Mouse (Mus musculus): Measurements from ENCODE around the gene Msrb3.
"Not testable (repeated sequence)": the region's sequence is repeated elsewhere in the genome, so short reads cannot be mapped to it uniquely, and the experiment has no call there.

Gene Msrb3

DNA sequence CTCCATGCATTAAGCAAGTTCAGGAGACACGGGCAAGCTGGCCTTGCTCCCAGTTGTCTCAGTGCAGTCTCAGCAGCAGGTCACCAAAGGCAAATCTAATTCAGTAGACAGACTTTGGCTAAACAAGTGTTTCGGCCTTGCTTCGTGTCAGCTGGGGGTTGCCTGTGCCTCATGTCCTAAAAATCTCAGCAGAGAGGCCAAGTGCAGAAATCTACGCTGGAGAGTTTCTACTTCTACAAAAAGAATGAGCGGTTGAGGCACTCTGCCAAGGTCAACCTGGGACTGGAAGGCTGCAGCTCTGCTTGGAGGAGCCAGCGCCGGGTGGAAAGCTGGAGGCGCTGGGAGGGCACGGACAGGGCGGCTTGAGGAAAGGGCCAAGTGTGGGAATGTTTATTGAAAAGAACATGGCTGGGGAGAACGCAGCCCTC, 147.6 kb downstream of the Msrb3 start:
- DNase-seq (ENCODE audit: low read depth, low spot score) = no peak

DNA sequence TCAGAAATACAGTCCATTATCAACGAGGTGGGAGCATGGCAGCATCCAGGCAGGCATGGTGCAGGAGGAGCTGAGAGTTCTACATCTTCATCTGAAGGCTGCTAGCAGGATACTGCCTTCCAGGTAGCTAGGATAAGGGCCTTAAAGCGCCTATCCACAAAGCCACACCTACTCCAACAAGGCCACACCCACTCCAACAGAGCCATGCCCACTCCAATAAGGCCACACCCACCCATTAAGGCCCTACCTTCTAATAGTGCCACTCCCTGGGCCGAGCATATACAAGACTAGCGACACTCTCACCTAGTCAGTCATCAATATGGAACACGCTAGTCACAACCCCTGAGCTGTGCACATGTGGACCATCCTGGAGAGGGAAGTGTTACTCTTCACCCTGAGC, 149.3 kb downstream of the Msrb3 start:
- not testable (repeated sequence) for DNase-seq (ENCODE audit: low read depth, low spot score)

- no peak for DNase-seq (ENCODE audit: low read depth, low spot score)
Measured at GRCm38 (mm10) chr10:120748156-120748555, 150.7 kb downstream of the Msrb3 start.

DNA sequence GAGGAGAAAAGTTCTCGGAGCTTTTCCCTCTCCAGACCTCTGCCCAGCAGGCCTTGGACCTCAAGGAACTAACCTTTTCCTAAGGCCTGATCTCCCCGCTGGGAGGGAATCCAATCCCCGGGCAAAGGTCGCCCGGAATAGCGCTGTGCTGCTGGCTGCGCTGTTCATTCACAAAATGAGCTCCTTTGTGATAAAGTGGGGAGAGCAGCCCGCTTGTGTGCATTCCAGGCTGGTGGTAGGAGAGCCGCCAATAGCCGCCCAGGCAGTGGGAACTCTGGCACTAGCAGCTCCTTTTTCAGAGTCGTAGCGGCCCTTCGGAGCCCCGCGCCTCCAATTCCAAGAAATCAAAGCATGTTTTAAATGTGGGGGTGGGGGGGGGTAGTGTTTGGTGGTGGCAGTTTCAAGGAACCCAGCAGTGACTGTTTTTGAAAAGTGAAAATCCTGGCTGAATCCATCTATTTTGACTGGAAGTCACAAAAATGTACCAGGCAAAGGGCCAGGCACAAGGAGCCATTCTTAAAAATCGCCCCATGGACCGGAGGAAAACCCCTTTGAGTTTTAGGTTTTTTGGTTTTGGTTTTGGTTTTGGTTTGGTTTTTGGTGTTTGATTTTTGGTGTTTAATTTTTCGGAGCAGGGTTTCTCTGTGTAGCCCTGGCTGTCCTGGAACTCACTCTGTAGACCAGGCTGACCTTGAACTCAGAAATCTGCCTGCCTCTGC, 153.6 kb downstream of the Msrb3 start:
- peak; percentile 89 for DNase-seq (ENCODE audit: low read depth, low spot score)

DNA sequence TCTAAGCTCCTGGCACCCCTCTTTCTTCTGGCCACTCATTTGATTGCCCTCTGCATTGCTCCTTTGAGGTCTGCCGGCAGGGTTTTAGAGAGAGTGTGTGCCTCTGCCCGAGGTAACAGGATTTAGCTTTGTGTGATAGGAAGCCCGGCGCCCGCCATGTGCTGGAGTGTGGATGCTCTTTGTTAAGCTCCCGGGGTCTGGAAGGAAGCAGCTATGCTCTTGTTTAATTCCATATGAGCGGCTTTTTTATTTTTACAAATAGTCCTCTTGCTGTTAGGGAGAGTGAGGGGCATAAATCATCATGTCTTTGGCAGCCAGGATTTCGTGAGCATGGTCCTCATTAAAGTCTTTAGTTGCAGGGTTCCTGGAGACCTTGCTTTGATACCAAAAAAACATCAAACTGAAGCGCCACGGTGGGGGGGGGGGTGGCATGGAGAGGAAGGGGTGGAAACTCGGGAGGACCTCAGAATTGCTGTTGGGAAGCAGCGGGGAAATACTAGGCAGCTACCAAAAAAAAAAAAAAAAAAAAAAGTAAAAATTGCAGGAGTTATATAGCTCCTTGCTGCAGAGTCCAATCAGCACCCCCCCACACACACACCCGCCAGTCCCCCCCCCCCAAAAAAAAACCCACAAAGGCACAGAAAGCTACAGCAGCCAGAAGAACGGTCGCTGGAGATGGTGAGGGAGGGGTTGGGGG, 154.3 kb downstream of the Msrb3 start:
- peak; percentile 87 for DNase-seq (ENCODE audit: low read depth, low spot score)

GRCm38 (mm10) chr10:120736508-120737069, 162.3 kb downstream of the Msrb3 start:
- DNase-seq (ENCODE audit: low read depth, low spot score) = no peak

DNA sequence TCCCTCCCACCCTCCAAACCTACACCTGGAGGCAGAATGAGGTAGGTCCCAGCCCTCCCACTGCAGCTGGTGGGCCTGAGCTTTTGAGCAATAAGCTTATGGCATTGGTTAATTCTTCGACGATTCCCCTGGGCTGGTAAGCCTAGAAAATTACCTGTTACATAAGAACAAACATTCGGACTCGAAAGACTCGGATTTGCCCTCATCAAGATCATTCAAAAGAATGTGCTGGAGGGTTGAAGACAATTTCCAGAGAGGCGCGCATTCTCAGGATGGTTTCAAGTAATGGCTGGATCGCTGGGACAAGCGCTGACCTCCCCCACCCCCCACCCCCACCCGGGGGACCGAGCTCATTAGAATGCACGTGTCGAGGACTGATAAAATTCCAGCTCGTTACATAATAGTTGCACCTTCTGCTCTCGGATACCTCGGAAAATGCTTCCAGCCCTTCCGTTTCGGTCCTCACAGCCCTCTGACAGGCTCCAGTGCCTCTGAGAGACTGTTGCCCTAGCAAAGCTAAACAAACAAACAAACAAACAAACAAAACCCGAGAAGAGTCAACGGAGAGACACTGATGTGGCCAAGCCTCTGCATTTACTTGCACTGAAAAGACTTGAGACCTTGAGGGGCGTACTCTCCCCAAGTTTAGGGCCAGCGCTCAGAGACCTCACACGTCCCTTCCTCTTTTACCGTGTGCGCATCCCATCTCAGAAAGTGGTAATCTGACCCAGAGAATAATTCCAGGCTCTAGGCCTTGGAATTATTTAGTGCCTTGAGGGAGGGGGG, 163.0 kb downstream of the Msrb3 start:
- DNase-seq (ENCODE audit: low read depth, low spot score) = peak; percentile 59

- DNase-seq (ENCODE audit: low read depth, low spot score) = no peak
Measured at GRCm38 (mm10) chr10:120734364-120734763, 164.5 kb downstream of the Msrb3 start.
